Mouse (Mus musculus): Measurements from ENCODE around the gene Rpl29. TPM values are rescaled to one million over a fixed set of nuclear protein-coding genes. Genes with fewer than 3 reads are reported as not detected.

The Rpl29 gene
- polyA plus RNA-seq, 1 experiment from 2014 or later, result 903 TPM

- Histone ChIP-seq H3K9me3 (ENCODE audit: control insufficient read depth, low read length) (no peaks in the 10 kb centered on the region), H3K4me1 (replicated peaks; ENCODE audit: control insufficient read depth, insufficient read depth, low read length) (no peaks in the 10 kb centered on the region), H3K36me3 (ENCODE audit: control insufficient read depth, insufficient read depth, low read length) (no peaks in the 10 kb centered on the region), H3K27me3 (ENCODE audit: control insufficient read depth, insufficient read depth, low read length) (no peaks in the 10 kb centered on the region), H3K27ac (ENCODE audit: low read depth, low read length) (no peak overlapping the region), H3K9ac (ENCODE audit: low read depth, low read length) (no peak overlapping the region), H3K4me2 (replicated peaks; ENCODE audit: low read depth, low read length) (no peak overlapping the region), H3K4me3 (ENCODE audit: low read depth, low read length) (no peak overlapping the region)
- no peak for DNase-seq (ENCODE audit: low spot score)
- WGBS, result 81% methylated on average over 3 of the region's 3 CpGs
- ATAC-seq (ENCODE audit: low FRiP score), result no peak
Measured at GRCm38 (mm10) chr9:106399808-106400207, 29.4 kb upstream of the Rpl29 start.

- WGBS, result 88% methylated on average over 5 of the region's 5 CpGs
- no peaks in the 10 kb centered on the region for H3K9me3 ChIP-seq (ENCODE audit: control insufficient read depth, low read length)
Measured at GRCm38 (mm10) chr9:106402149-106402548, 27.1 kb upstream of the Rpl29 start.

GRCm38 (mm10) chr9:106402607-106403375 lies 26.5 kb upstream of the Rpl29 start:
- DNase-seq (ENCODE audit: low spot score) (no peak), ATAC-seq (ENCODE audit: low FRiP score) (no peak)
- H3K4me1 ChIP-seq (replicated peaks; ENCODE audit: control insufficient read depth, insufficient read depth, low read length), result no peaks in the 10 kb centered on the region
- no peak overlapping the region for H3K27ac ChIP-seq (ENCODE audit: low read depth, low read length)
- H3K36me3 ChIP-seq (ENCODE audit: control insufficient read depth, insufficient read depth, low read length), result no peaks in the 10 kb centered on the region
- WGBS, result 88% methylated on average over 16 of the region's 16 CpGs
- H3K4me3 ChIP-seq (ENCODE audit: low read depth, low read length), result no peak overlapping the region
- H3K9me3 ChIP-seq (ENCODE audit: control insufficient read depth, low read length), result no peaks in the 10 kb centered on the region
- no peak overlapping the region for H3K9ac ChIP-seq (ENCODE audit: low read depth, low read length)
- no peaks in the 10 kb centered on the region for H3K27me3 ChIP-seq (ENCODE audit: control insufficient read depth, insufficient read depth, low read length)
- H3K4me2 ChIP-seq (replicated peaks; ENCODE audit: low read depth, low read length), result no peak overlapping the region

More at GRCm38 (mm10) chr9:106402149-106402548, 27.1 kb upstream of the Rpl29 start:
- Histone ChIP-seq H3K27ac (ENCODE audit: low read depth, low read length) (no peak overlapping the region), H3K4me2 (replicated peaks; ENCODE audit: low read depth, low read length) (no peak overlapping the region), H3K4me3 (ENCODE audit: low read depth, low read length) (no peak overlapping the region), H3K36me3 (ENCODE audit: control insufficient read depth, insufficient read depth, low read length) (no peaks in the 10 kb centered on the region), H3K9ac (ENCODE audit: low read depth, low read length) (no peak overlapping the region), H3K4me1 (replicated peaks; ENCODE audit: control insufficient read depth, insufficient read depth, low read length) (no peaks in the 10 kb centered on the region), H3K27me3 (ENCODE audit: control insufficient read depth, insufficient read depth, low read length) (no peaks in the 10 kb centered on the region)
- DNase-seq (ENCODE audit: low spot score), result no peak
- ATAC-seq (ENCODE audit: low FRiP score), result no peak

GRCm38 (mm10) chr9:106405275-106405674 lies 24.0 kb upstream of the Rpl29 start:
- Histone ChIP-seq H3K4me2 (replicated peaks; ENCODE audit: low read depth, low read length) (no peak overlapping the region), H3K9me3 (ENCODE audit: control insufficient read depth, low read length) (no peaks in the 10 kb centered on the region), H3K4me1 (replicated peaks; ENCODE audit: control insufficient read depth, insufficient read depth, low read length) (no peaks in the 10 kb centered on the region), H3K36me3 (ENCODE audit: control insufficient read depth, insufficient read depth, low read length) (no peaks in the 10 kb centered on the region), H3K27ac (ENCODE audit: low read depth, low read length) (no peak overlapping the region), H3K27me3 (ENCODE audit: control insufficient read depth, insufficient read depth, low read length) (no peaks in the 10 kb centered on the region), H3K4me3 (ENCODE audit: low read depth, low read length) (no peak overlapping the region), H3K9ac (ENCODE audit: low read depth, low read length) (no peak overlapping the region)
- WGBS, result 27% methylated on average over 6 of the region's 6 CpGs
- ATAC-seq (ENCODE audit: low FRiP score) (no peak), DNase-seq (ENCODE audit: low spot score) (no peak)

GRCm38 (mm10) chr9:106406443-106407078 lies 22.7 kb upstream of the Rpl29 start:
- H3K4me1 ChIP-seq (replicated peaks; ENCODE audit: control insufficient read depth, insufficient read depth, low read length), result no peaks in the 10 kb centered on the region
- WGBS, result 63% methylated on average over 8 of the region's 8 CpGs
- ATAC-seq (ENCODE audit: low FRiP score), result no peak
- no peaks in the 10 kb centered on the region for H3K27me3 ChIP-seq (ENCODE audit: control insufficient read depth, insufficient read depth, low read length)
- H3K9me3 ChIP-seq (ENCODE audit: control insufficient read depth, low read length), result no peaks in the 10 kb centered on the region
- no peak overlapping the region for H3K4me2 ChIP-seq (replicated peaks; ENCODE audit: low read depth, low read length)
- no peak overlapping the region for H3K9ac ChIP-seq (ENCODE audit: low read depth, low read length)
- no peak overlapping the region for H3K27ac ChIP-seq (ENCODE audit: low read depth, low read length)
- DNase-seq (ENCODE audit: low spot score), result no peak
- no peak overlapping the region for H3K4me3 ChIP-seq (ENCODE audit: low read depth, low read length)
- H3K36me3 ChIP-seq (ENCODE audit: control insufficient read depth, insufficient read depth, low read length), result no peaks in the 10 kb centered on the region

- no peak for ATAC-seq (ENCODE audit: low FRiP score)
- Histone ChIP-seq H3K36me3 (ENCODE audit: control insufficient read depth, insufficient read depth, low read length) (no peaks in the 10 kb centered on the region), H3K4me3 (ENCODE audit: low read depth, low read length) (no peak overlapping the region), H3K4me1 (replicated peaks; ENCODE audit: control insufficient read depth, insufficient read depth, low read length) (no peaks in the 10 kb centered on the region), H3K27ac (ENCODE audit: low read depth, low read length) (no peak overlapping the region), H3K9me3 (ENCODE audit: control insufficient read depth, low read length) (no peaks in the 10 kb centered on the region), H3K9ac (ENCODE audit: low read depth, low read length) (no peak overlapping the region), H3K4me2 (replicated peaks; ENCODE audit: low read depth, low read length) (no peak overlapping the region), H3K27me3 (ENCODE audit: control insufficient read depth, insufficient read depth, low read length) (no peaks in the 10 kb centered on the region)
- 93% methylated on average over 4 of the region's 4 CpGs for WGBS
- DNase-seq (ENCODE audit: low spot score), result no peak
Measured at GRCm38 (mm10) chr9:106409096-106409495, 20.2 kb upstream of the Rpl29 start.

GRCm38 (mm10) chr9:106410086-106410650 lies 19.1 kb upstream of the Rpl29 start:
- ATAC-seq (ENCODE audit: low FRiP score), result no peak
- Histone ChIP-seq H3K36me3 (ENCODE audit: control insufficient read depth, insufficient read depth, low read length) (no peaks in the 10 kb centered on the region), H3K9ac (ENCODE audit: low read depth, low read length) (no peak overlapping the region), H3K4me2 (replicated peaks; ENCODE audit: low read depth, low read length) (no peak overlapping the region), H3K27ac (ENCODE audit: low read depth, low read length) (no peak overlapping the region), H3K4me1 (replicated peaks; ENCODE audit: control insufficient read depth, insufficient read depth, low read length) (no peaks in the 10 kb centered on the region), H3K4me3 (ENCODE audit: low read depth, low read length) (no peak overlapping the region), H3K27me3 (ENCODE audit: control insufficient read depth, insufficient read depth, low read length) (no peaks in the 10 kb centered on the region), H3K9me3 (ENCODE audit: control insufficient read depth, low read length) (no peaks in the 10 kb centered on the region)
- no peak for DNase-seq (ENCODE audit: low spot score)
- WGBS, result 82% methylated on average over 2 of the region's 2 CpGs

- no peaks in the 10 kb centered on the region for H3K4me1 ChIP-seq (replicated peaks; ENCODE audit: control insufficient read depth, insufficient read depth, low read length)
Measured at GRCm38 (mm10) chr9:106411091-106411594, 18.1 kb upstream of the Rpl29 start.

More at GRCm38 (mm10) chr9:106411091-106411594, 18.1 kb upstream of the Rpl29 start:
- 82% methylated on average over 9 of the region's 9 CpGs for WGBS
- no peak overlapping the region for H3K4me2 ChIP-seq (replicated peaks; ENCODE audit: low read depth, low read length)
- no peaks in the 10 kb centered on the region for H3K9me3 ChIP-seq (ENCODE audit: control insufficient read depth, low read length)
- DNase-seq (ENCODE audit: low spot score) (no peak), ATAC-seq (ENCODE audit: low FRiP score) (no peak)
- no peaks in the 10 kb centered on the region for H3K36me3 ChIP-seq (ENCODE audit: control insufficient read depth, insufficient read depth, low read length)
- no peak overlapping the region for H3K27ac ChIP-seq (ENCODE audit: low read depth, low read length)
- no peak overlapping the region for H3K4me3 ChIP-seq (ENCODE audit: low read depth, low read length)
- H3K9ac ChIP-seq (ENCODE audit: low read depth, low read length), result no peak overlapping the region
- no peaks in the 10 kb centered on the region for H3K27me3 ChIP-seq (ENCODE audit: control insufficient read depth, insufficient read depth, low read length)
